Mouse (Mus musculus): ENCODE data around the gene Btbd18.

GRCm38 (mm10) chr2:84707523-84707922, 48.6 kb downstream of the Btbd18 start:
- TF ChIP-seq EP300 (IDR thresholded peaks at IDR 0.05; ENCODE audit: insufficient read depth, low read depth, low read length) (no peak), CTCF (IDR thresholded peaks at IDR 0.05) (no peak)

Measured in heart, adult 2 months (tissue).